Mouse (Mus musculus) layer of hippocampus, adult 11-12 months (tissue): Measurements from ENCODE around the gene Cox11.

ENCODE experiments used
- DNase-seq: peaks from one replicate; pipeline ENCODE4 v3.0.0; 2022; ENCODE audit warnings: low spot score

Cox11 gene

GRCm38 (mm10) chr11:90637440-90638311 lies at the start of gene Cox11, which contains the start of gene Stxbp4:
TSS of gene Cox11 (plus strand) at chr11:90638173.
TSS of gene Stxbp4 (minus strand) at chr11:90638084.
- peak; percentile 95 for DNase-seq

- DNase-seq: peak; percentile 10
Measured at GRCm38 (mm10) chr11:90590996-90591395, 47.0 kb upstream of the Cox11 start.

- DNase-seq: no peak
Measured at GRCm38 (mm10) chr11:90595826-90596225, 42.1 kb upstream of the Cox11 start.

- DNase-seq: no peak
Measured at GRCm38 (mm10) chr11:90603066-90603465, 34.9 kb upstream of the Cox11 start.

- DNase-seq: no peak
Measured at GRCm38 (mm10) chr11:90612118-90612517, 25.9 kb upstream of the Cox11 start.

GRCm38 (mm10) chr11:90614743-90615142 lies 23.2 kb upstream of the Cox11 start:
- no peak for DNase-seq

GRCm38 (mm10) chr11:90616431-90616830 lies 21.5 kb upstream of the Cox11 start:
- DNase-seq: no peak

- DNase-seq: no peak
Measured at GRCm38 (mm10) chr11:90622044-90622443, 15.9 kb upstream of the Cox11 start.

- DNase-seq: no peak
Measured at GRCm38 (mm10) chr11:90622500-90622899, 15.5 kb upstream of the Cox11 start.

- peak; percentile 68 for DNase-seq
Measured at GRCm38 (mm10) chr11:90623477-90623876, 14.5 kb upstream of the Cox11 start.

- DNase-seq: no peak
Measured at GRCm38 (mm10) chr11:90625174-90625573, 12.8 kb upstream of the Cox11 start.

GRCm38 (mm10) chr11:90627751-90628150 lies 10.2 kb upstream of the Cox11 start:
- DNase-seq: no peak

GRCm38 (mm10) chr11:90632480-90632879 lies 5.5 kb upstream of the Cox11 start:
- no peak for DNase-seq

GRCm38 (mm10) chr11:90634661-90635060 lies 3.3 kb upstream of the Cox11 start:
- DNase-seq: no peak

GRCm38 (mm10) chr11:90638312-90638830 lies 398 bp downstream of the Cox11 start:
- DNase-seq: no peak

GRCm38 (mm10) chr11:90649777-90650176 lies 11.8 kb downstream of the Cox11 start:
- no peak for DNase-seq

GRCm38 (mm10) chr11:90650231-90650885 lies 12.4 kb downstream of the Cox11 start:
- no peak for DNase-seq

GRCm38 (mm10) chr11:90652603-90653002 lies 14.6 kb downstream of the Cox11 start:
- DNase-seq: no peak

- DNase-seq: no peak
Measured at GRCm38 (mm10) chr11:90657527-90657926, 19.6 kb downstream of the Cox11 start.

- DNase-seq: no peak
Measured at GRCm38 (mm10) chr11:90660662-90661061, 22.7 kb downstream of the Cox11 start.

GRCm38 (mm10) chr11:90663052-90663451 lies 25.1 kb downstream of the Cox11 start:
- DNase-seq: no peak

GRCm38 (mm10) chr11:90663618-90664297 lies 25.8 kb downstream of the Cox11 start:
- no peak for DNase-seq
